Mouse (Mus musculus) embryo, embryonic 11 days (tissue): ENCODE measurements around the gene Sept9.
A peak's percentile ranks its signal among the peaks of the same experiment; 100 is the strongest.

Experiments
- DNase-seq: peaks from one replicate; pipeline ENCODE4 v3.0.0-alpha.2; 2015

The Sept9 gene

GRCm38 (mm10) chr11:117266906-117267721, 67.7 kb downstream of the Sept9 start:
- DNase-seq: peak; percentile 95

GRCm38 (mm10) chr11:117267828-117268227, 68.4 kb downstream of the Sept9 start:
- no peak for DNase-seq

- no peak for DNase-seq
Measured at GRCm38 (mm10) chr11:117268304-117268956, 69.0 kb downstream of the Sept9 start.

GRCm38 (mm10) chr11:117269053-117269702, 69.7 kb downstream of the Sept9 start:
- no peak for DNase-seq

GRCm38 (mm10) chr11:117269946-117270345, 70.5 kb downstream of the Sept9 start:
- DNase-seq: no peak

GRCm38 (mm10) chr11:117274973-117275372, 75.5 kb downstream of the Sept9 start:
- no peak for DNase-seq

- no peak for DNase-seq
Measured at GRCm38 (mm10) chr11:117275999-117276398, 76.5 kb downstream of the Sept9 start.

GRCm38 (mm10) chr11:117276946-117277345, 77.5 kb downstream of the Sept9 start:
- DNase-seq: no peak

GRCm38 (mm10) chr11:117278113-117278512, 78.7 kb downstream of the Sept9 start:
- DNase-seq: no peak

GRCm38 (mm10) chr11:117278514-117278913, 79.1 kb downstream of the Sept9 start:
- DNase-seq: no peak

GRCm38 (mm10) chr11:117279993-117280392, 80.5 kb downstream of the Sept9 start:
- peak; percentile 55 for DNase-seq

GRCm38 (mm10) chr11:117283048-117283888, 83.8 kb downstream of the Sept9 start:
- no peak for DNase-seq

- no peak for DNase-seq
Measured at GRCm38 (mm10) chr11:117283889-117284450, 84.5 kb downstream of the Sept9 start.

GRCm38 (mm10) chr11:117284721-117285605, 85.5 kb downstream of the Sept9 start:
- DNase-seq: peak; percentile 81

- no peak for DNase-seq
Measured at GRCm38 (mm10) chr11:117285606-117285931, 86.1 kb downstream of the Sept9 start.

GRCm38 (mm10) chr11:117287792-117288191, 88.3 kb downstream of the Sept9 start:
- no peak for DNase-seq

GRCm38 (mm10) chr11:117288765-117289164, 89.3 kb downstream of the Sept9 start:
- no peak for DNase-seq

GRCm38 (mm10) chr11:117291271-117292059, 92.0 kb downstream of the Sept9 start:
- DNase-seq: no peak

- no peak for DNase-seq
Measured at GRCm38 (mm10) chr11:117292446-117292845, 93.0 kb downstream of the Sept9 start.

GRCm38 (mm10) chr11:117295266-117295665, 95.8 kb downstream of the Sept9 start:
- no peak for DNase-seq

- DNase-seq: no peak
Measured at GRCm38 (mm10) chr11:117296116-117296499, 96.6 kb downstream of the Sept9 start.
